Mouse (Mus musculus) macrophage (primary cell): Measurements from ENCODE around the gene Nrxn3. TPM values are rescaled to one million over a fixed set of nuclear protein-coding genes. Genes with fewer than 3 reads are reported as not detected.

Source experiments
- H3K27ac ChIP-seq: fragments of 350-480 bp; formaldehyde crosslinking; 2 replicates; pipeline ENCODE4 v1.9.0; 2021
- H3K36me3 ChIP-seq: fragments of 350-480 bp; formaldehyde crosslinking; 2 replicates; pipeline ENCODE4 v1.9.0; 2021; ENCODE audit errors: inconsistent target
- H3K4me3 ChIP-seq: fragments of 350-480 bp; formaldehyde crosslinking; 2 replicates; pipeline ENCODE4 v1.9.0; 2021; ENCODE audit errors: inconsistent target
- H3K79me2 ChIP-seq: fragments of 350-480 bp; formaldehyde crosslinking; 2 replicates; pipeline ENCODE4 v1.9.0; 2021; ENCODE audit errors: inconsistent target
- WGBS: methylation state at CpG from one replicate; pipeline ENCODE4 v1.1.7; 2026; ENCODE audit warnings: inconsistent platforms; ENCODE audit not compliant: missing documents; 5-methylcytosine and 5-hydroxymethylcytosine counted together
- polyA plus RNA-seq: library from polyadenylated mRNA; stranded (reverse); fragments of 250-400 nt; gene quantifications from 3 replicates; pipeline ENCODE4 v1.2.4, GENCODE M21; 2018; ENCODE audit warnings: inconsistent platforms

Nrxn3 gene
- polyA plus RNA-seq, 1 experiment from 2014 or later, result not detected

- Histone ChIP-seq H3K79me2 (no peaks in the 10 kb centered on the region), H3K4me3 (no peak overlapping the region), H3K36me3 (no peaks in the 10 kb centered on the region), H3K27ac (no peak overlapping the region)
- 53% methylated on average over 10 of the region's 10 CpGs for WGBS
Measured at GRCm38 (mm10) chr12:89764191-89765082, 1041.8 kb downstream of the Nrxn3 start.

GRCm38 (mm10) chr12:89765179-89765578 is 1042.5 kb downstream of the Nrxn3 start:
- 36% methylated on average over 2 of the region's 2 CpGs for WGBS
- Histone ChIP-seq H3K27ac (no peak overlapping the region), H3K4me3 (no peak overlapping the region), H3K79me2 (no peaks in the 10 kb centered on the region), H3K36me3 (no peaks in the 10 kb centered on the region)

- Histone ChIP-seq H3K27ac (no peak overlapping the region), H3K4me3 (no peak overlapping the region), H3K36me3 (no peaks in the 10 kb centered on the region), H3K79me2 (no peaks in the 10 kb centered on the region)
- WGBS, result 81% methylated on average over 3 of the region's 3 CpGs
Measured at GRCm38 (mm10) chr12:89788794-89789193, 1066.1 kb downstream of the Nrxn3 start.

GRCm38 (mm10) chr12:89789981-89790380 is 1067.3 kb downstream of the Nrxn3 start:
- no peaks in the 10 kb centered on the region for H3K79me2 ChIP-seq
- no peak overlapping the region for H3K4me3 ChIP-seq
- no peak overlapping the region for H3K27ac ChIP-seq
- no peaks in the 10 kb centered on the region for H3K36me3 ChIP-seq
- WGBS, result 81% methylated on average over 1 of the region's 1 CpGs

- H3K36me3 ChIP-seq, result no peaks in the 10 kb centered on the region
- no peak overlapping the region for H3K4me3 ChIP-seq
- H3K27ac ChIP-seq, result no peak overlapping the region
- no peaks in the 10 kb centered on the region for H3K79me2 ChIP-seq
- 65% methylated on average over 3 of the region's 3 CpGs for WGBS
Measured at GRCm38 (mm10) chr12:89791829-89792228, 1069.2 kb downstream of the Nrxn3 start.

GRCm38 (mm10) chr12:89794741-89795140 is 1072.1 kb downstream of the Nrxn3 start:
- no peaks in the 10 kb centered on the region for H3K79me2 ChIP-seq
- no peaks in the 10 kb centered on the region for H3K36me3 ChIP-seq
- H3K27ac ChIP-seq, result no peak overlapping the region
- no peak overlapping the region for H3K4me3 ChIP-seq
- 89% methylated on average over 6 of the region's 6 CpGs for WGBS

GRCm38 (mm10) chr12:89808217-89808616 is 1085.5 kb downstream of the Nrxn3 start:
- Histone ChIP-seq H3K36me3 (no peaks in the 10 kb centered on the region), H3K79me2 (no peaks in the 10 kb centered on the region), H3K4me3 (no peak overlapping the region), H3K27ac (no peak overlapping the region)
- 64% methylated on average over 3 of the region's 3 CpGs for WGBS

GRCm38 (mm10) chr12:89810146-89810545 is 1087.5 kb downstream of the Nrxn3 start:
- H3K36me3 ChIP-seq, result no peaks in the 10 kb centered on the region
- no peak overlapping the region for H3K4me3 ChIP-seq
- no peaks in the 10 kb centered on the region for H3K79me2 ChIP-seq
- WGBS, result 78% methylated on average over 5 of the region's 5 CpGs
- no peak overlapping the region for H3K27ac ChIP-seq

- WGBS, result under 1% methylated on average over 35 of the region's 36 CpGs
- no peaks in the 10 kb centered on the region for H3K79me2 ChIP-seq
- H3K27ac ChIP-seq, result no peak overlapping the region
- H3K36me3 ChIP-seq, result no peaks in the 10 kb centered on the region
- H3K4me3 ChIP-seq, result no peak overlapping the region
Measured at GRCm38 (mm10) chr12:89811815-89812549, 1089.3 kb downstream of the Nrxn3 start.

GRCm38 (mm10) chr12:89812550-89813207 is 1090.0 kb downstream of the Nrxn3 start:
- no peak overlapping the region for H3K4me3 ChIP-seq
- no peak overlapping the region for H3K27ac ChIP-seq
- no peaks in the 10 kb centered on the region for H3K36me3 ChIP-seq
- 2% methylated on average over 16 of the region's 17 CpGs for WGBS
- no peaks in the 10 kb centered on the region for H3K79me2 ChIP-seq

GRCm38 (mm10) chr12:89813294-89813693 is 1090.6 kb downstream of the Nrxn3 start:
- H3K4me3 ChIP-seq, result no peak overlapping the region
- no peak overlapping the region for H3K27ac ChIP-seq
- no peaks in the 10 kb centered on the region for H3K36me3 ChIP-seq
- H3K79me2 ChIP-seq, result no peaks in the 10 kb centered on the region
- WGBS, result 21% methylated on average over 13 of the region's 13 CpGs

- Histone ChIP-seq H3K27ac (no peak overlapping the region), H3K4me3 (no peak overlapping the region), H3K79me2 (no peaks in the 10 kb centered on the region), H3K36me3 (no peaks in the 10 kb centered on the region)
- WGBS, result 57% methylated on average over 5 of the region's 5 CpGs
Measured at GRCm38 (mm10) chr12:89813718-89814117, 1091.0 kb downstream of the Nrxn3 start.

- Histone ChIP-seq H3K36me3 (no peaks in the 10 kb centered on the region), H3K4me3 (no peak overlapping the region), H3K79me2 (no peaks in the 10 kb centered on the region), H3K27ac (no peak overlapping the region)
- 62% methylated on average over 4 of the region's 4 CpGs for WGBS
Measured at GRCm38 (mm10) chr12:89814536-89814935, 1091.9 kb downstream of the Nrxn3 start.

- Histone ChIP-seq H3K79me2 (no peaks in the 10 kb centered on the region), H3K4me3 (no peak overlapping the region), H3K36me3 (no peaks in the 10 kb centered on the region), H3K27ac (no peak overlapping the region)
- 81% methylated on average over 9 of the region's 9 CpGs for WGBS
Measured at GRCm38 (mm10) chr12:89817072-89817773, 1094.5 kb downstream of the Nrxn3 start.
